Mouse (Mus musculus) cerebellum, postnatal 10 days (tissue): ENCODE data around the gene Slc16a5.

Experiments
- DNase-seq, 2 experiments: peaks; one replicate each; pipeline ENCODE4 v3.0.0; 2021; ENCODE audit warnings: mixed read lengths in 2 of 2

Gene Slc16a5

GRCm38 (mm10) chr11:115462243-115462891 lies at the start of gene Slc16a5:
Gene Slc16a5, plus strand, starts transcription at chr11:115462474.
- peak; percentile 49 to 55 for DNase-seq

- peak; percentile 98 for DNase-seq
These were observed 42.6 kb upstream of the Slc16a5 start, which contains the start of the genes Atp5h and Kctd2 for GRCm38 (mm10) chr11:115419531-115420237. Gene Atp5h, minus strand, starts transcription at chr11:115419962. Gene Kctd2, plus strand, starts transcription at chr11:115420128.

DNA sequence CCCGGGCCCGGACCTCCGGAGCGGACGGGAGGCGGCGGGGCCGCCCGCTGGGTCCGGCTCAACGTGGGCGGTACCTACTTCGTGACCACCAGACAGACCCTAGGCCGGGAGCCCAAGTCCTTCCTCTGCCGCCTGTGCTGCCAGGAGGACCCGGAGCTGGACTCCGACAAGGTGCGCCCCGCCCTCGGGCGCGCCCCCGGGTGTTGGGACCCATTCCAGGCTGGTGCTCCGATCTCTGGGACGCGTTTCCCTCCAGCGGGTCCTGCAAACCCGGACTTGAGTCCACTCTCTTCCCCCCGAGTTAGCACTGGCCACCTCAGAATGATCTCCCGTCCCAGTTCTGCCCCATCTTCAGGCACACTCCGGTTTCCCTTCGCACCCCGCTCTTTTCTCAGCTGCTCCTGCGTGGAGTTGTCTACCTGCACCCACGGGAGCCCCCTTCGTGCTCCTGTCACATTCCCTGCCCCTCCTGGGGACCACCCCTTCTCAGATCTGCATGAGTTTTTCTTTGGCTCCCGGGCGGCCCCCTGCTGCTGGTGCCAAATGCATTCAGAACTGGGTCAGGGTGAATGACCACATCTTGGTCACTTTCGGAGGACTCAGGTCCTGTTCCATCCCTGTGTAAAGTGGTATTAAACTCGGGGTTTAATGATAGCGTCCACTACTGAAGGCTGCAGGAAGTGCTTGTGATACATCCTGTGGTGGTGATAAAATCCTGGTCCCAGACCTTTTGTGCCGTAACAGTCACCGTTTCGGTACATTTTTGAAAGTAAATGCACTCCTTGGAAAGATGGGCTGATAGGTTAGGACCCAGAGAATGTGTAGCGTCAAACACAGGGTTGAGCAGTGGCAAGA lies 41.7 kb upstream of the Slc16a5 start:
- peak; percentile 86 for DNase-seq

DNA sequence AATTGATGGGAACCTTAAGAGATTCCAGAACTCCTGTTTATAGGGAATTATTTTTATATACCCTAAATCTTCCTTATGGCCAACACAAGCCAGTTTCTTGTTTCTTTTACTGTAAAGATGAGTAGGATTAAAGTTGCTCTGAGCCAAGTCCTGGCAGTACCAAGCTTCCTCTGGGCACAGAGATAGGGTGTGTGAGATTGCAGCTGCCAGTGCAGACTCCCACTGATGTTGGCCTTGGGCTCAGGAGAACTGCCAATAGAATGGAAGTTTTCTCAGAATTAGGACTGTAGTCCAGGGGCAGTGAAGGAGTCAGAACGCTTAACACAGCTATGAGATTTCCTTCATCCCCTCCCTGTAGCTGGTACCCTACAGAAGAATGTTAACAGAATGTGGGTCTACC lies 40.9 kb upstream of the Slc16a5 start:
- peak; percentile 65 to 66 for DNase-seq

DNA sequence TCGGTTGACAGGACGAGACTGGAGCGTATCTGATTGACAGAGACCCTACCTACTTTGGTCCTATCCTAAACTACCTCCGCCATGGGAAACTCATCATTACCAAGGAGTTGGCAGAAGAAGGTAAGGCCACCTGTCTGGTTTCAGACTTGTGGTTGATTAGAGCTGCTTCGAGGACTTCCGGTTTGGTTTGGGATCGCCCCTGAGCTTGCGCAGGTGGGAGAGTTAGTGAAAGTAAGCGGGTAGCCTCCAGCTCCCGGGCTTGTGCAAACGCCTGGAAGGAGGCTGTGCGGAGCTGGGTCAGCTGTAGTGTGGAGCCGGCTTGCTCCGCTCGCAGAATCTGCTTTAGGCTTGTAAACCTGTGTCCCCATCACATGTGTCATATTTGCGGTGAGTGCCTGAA lies 40.3 kb upstream of the Slc16a5 start:
- DNase-seq = no peak

DNA sequence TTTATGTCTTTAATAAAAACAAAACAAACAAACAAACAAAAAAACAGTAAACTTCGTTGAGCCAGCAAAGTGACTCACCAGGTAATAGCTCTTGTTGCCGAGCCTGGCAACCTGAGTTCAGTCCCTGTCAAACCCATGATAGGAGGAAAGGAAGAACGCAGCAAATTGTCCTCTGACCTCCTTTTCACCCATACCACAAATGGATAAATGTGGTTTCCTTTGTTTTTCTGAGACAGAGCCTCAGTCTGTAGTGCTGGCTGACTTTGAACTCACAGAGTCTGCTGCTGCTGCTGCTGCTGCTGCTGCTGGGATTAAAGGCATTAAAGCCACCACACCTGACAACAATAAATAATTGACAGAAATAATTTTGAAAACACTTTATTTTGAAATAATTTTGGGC lies 39.2 kb upstream of the Slc16a5 start:
- no peak for DNase-seq

- DNase-seq = no peak
These were observed 37.6 kb upstream of the Slc16a5 start for GRCm38 (mm10) chr11:115424666-115425065.

- DNase-seq = no peak
These were observed 36.6 kb upstream of the Slc16a5 start for GRCm38 (mm10) chr11:115425671-115426070.

- peak; percentile 88 to 90 for DNase-seq
These were observed 34.6 kb upstream of the Slc16a5 start for GRCm38 (mm10) chr11:115427482-115428331.

DNA sequence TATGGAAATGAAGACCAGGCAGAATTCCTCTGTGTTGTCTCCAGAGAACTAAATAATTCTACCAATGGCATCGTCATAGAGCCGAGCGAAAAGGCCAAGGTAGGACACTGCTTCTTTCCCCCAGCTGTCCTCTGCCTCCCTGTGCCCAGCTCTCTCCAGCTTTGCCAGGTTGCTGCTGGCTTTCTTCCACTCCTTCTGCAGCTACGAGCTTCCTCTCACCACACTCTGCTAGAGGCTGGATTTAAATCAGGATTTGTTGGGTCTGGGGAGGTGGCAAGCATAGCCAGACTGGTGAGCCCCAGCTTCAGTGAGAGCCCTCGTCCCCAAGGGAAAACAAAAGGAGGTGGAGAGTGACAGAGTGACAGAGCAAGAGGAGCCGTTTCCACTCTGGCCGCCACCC lies 33.0 kb upstream of the Slc16a5 start:
- peak; percentile 77 to 83 for DNase-seq

GRCm38 (mm10) chr11:115430561-115430960 lies 31.7 kb upstream of the Slc16a5 start:
- DNase-seq = no peak

- no peak for DNase-seq
These were observed 29.5 kb upstream of the Slc16a5 start for GRCm38 (mm10) chr11:115432814-115433213.

- no peak for DNase-seq
These were observed 28.9 kb upstream of the Slc16a5 start for GRCm38 (mm10) chr11:115433342-115433741.

- peak; percentile 74 to 75 for DNase-seq
These were observed 26.5 kb upstream of the Slc16a5 start for GRCm38 (mm10) chr11:115435596-115436337.

- DNase-seq = no peak
These were observed 24.6 kb upstream of the Slc16a5 start for GRCm38 (mm10) chr11:115437571-115438122.

GRCm38 (mm10) chr11:115439326-115439725 lies 22.9 kb upstream of the Slc16a5 start:
- DNase-seq = no peak

DNA sequence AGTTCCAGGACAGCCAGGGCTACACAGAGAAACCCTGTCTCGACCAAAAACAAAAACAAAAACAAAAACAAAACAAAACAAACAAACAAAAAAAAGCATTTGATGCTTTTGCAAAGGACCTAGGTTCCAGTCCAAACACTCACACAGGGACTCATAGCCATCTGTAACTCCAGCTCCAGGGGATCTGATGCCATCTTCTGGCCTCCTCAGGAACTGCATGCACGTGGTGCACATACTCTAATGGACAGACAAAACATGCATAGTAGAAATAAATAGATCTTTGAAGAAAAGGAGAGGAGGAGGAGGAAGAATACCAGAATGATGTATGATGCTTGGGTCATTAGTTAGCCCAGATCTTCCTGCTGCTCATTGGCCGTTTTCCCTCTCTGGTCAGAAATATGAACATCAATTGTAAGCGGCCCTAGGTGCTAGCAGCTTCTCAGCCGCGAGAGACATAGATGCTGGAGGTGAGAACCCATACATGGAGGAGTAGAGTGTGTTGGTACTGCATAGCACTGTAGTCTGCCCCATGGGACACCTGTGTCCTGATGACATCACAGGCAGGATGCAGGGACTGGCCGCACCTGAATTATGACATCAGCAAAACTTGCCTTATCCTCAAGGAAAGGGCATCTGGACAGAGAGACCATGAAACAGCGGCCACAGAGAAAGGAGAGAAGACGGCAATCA lies 22.2 kb upstream of the Slc16a5 start, which contains the start of gene Trim80:
Gene Trim80 (plus strand): TSS at position 640 of the 690 bp plus-strand sequence.
- DNase-seq = no peak

DNA sequence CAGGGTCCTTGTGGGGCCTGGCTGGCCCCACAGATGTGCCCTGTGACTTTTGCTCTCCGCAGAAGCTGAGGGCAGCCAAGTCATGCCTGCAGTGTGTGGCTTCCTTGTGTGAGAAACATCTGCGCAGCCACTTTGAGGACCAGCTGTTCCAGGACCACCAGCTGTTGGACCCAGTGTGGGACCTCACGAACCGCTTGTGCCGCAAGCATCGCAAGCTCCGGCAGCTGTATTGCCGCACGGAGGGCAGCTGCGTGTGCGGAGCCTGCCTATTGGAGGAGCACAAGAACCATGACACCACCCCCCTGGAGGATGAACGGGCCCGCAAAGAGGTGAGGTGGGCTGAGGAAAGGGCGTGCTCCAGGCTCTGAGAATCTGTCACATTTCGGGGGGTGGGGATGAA lies 20.9 kb upstream of the Slc16a5 start:
- DNase-seq = no peak

- no peak for DNase-seq
These were observed 15.4 kb upstream of the Slc16a5 start for GRCm38 (mm10) chr11:115446906-115447305.

DNA sequence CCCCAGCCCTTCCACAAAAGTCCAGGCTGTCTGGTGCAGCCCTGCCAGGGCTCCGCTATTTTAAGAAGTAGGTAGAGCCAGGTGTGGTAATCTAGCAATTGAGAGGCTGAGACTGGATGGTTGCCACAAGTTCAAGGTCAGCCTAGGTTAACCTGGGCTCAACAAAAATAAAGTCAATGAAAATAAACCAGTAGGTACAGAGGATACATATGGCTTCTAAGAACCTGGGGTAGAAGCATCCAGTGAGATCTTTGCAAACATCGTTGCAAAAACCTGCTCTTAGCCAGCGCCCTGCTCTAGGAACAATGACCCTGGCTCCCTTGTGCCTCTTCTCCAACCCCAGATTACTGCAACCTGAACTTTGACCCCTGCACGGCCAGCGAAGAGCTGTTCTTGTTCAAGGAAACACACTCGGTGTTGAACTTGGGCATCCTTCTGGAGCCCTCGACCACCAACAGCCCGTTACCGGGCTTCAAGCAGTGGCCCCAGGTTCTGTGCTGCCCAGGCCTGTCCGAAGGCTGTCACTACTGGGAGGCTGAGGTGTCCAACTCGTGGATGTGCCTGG lies 14.9 kb upstream of the Slc16a5 start:
- no peak for DNase-seq
